15 mouse cellular contexts compared by ENCODE assay signal in genomic region chr6:127872581-127872980, GRCm38 (mm10). TPM values are rescaled to one million over a fixed set of nuclear protein-coding genes. Genes with fewer than 3 reads are reported as not detected.
"Had no signal": no experiment of that assay in that cellular context is flagged by ENCODE, and none has a peak within 500 bp of the region (broad histone marks: within the 10 kb centered on the region; RNA-seq: fewer than 3 reads in every experiment).

No protein-coding gene starts in this region.

- H3K4me2 ChIP-seq: kidney, embryonic 15.5 days; liver, embryonic 13.5 days; lung, embryonic 15.5 days; neural tube, embryonic 12.5 days had no signal

- DNase-seq: kidney, adult 2 months; kidney, postnatal 14 days; left cerebral cortex, postnatal 4 days; liver, embryonic 13.5 days; liver, postnatal 0 days; lung, postnatal 14 days; midbrain, embryonic 14.5 days had no signal

- ATAC-seq: liver, postnatal 0 days had no signal

- H3K27ac ChIP-seq: kidney, embryonic 15.5 days; liver, embryonic 13.5 days; lung, embryonic 15.5 days; macrophage; neural tube, embryonic 12.5 days; stomach, postnatal 0 days had no signal

- H3K9ac ChIP-seq: kidney, embryonic 15.5 days; liver, embryonic 13.5 days; liver, postnatal 0 days; lung, embryonic 15.5 days; neural tube, embryonic 12.5 days had no signal

- H3K9me3 ChIP-seq: liver, embryonic 13.5 days; lung, embryonic 15.5 days; neural tube, embryonic 12.5 days had no signal

- H3K36me3 ChIP-seq: kidney, embryonic 15.5 days; liver, embryonic 13.5 days; lung, embryonic 15.5 days; neural tube, embryonic 12.5 days had no signal

- H3K4me1 ChIP-seq: liver, embryonic 13.5 days; megakaryocyte, embryonic 14.5 days; neural tube, embryonic 12.5 days had no signal

- H3K27me3 ChIP-seq: kidney, embryonic 15.5 days; liver, embryonic 13.5 days; lung, embryonic 15.5 days; neural tube, embryonic 12.5 days had no signal

- H3K4me3 ChIP-seq: kidney, embryonic 15.5 days; liver, embryonic 13.5 days; lung, embryonic 15.5 days; megakaryocyte, embryonic 14.5 days; neural tube, embryonic 12.5 days had no signal

RNA-seq across cellular contexts. Expression of gene Tspan11, which starts 14.8 kb away (rescaled TPM):
- total RNA-seq: monocyte, adult 5-6 weeks; neutrophil, adult 5-6 weeks had no signal
- polyA plus RNA-seq: macrophage had no signal
